Mouse (Mus musculus) spleen, adult 12 weeks (tissue): Measurements from ENCODE around the gene Atg101.

Source experiments
- DNase-seq: peaks from one replicate; pipeline ENCODE4 v3.0.0; 2022; ENCODE audit warnings: low spot score

Gene Atg101

DNA sequence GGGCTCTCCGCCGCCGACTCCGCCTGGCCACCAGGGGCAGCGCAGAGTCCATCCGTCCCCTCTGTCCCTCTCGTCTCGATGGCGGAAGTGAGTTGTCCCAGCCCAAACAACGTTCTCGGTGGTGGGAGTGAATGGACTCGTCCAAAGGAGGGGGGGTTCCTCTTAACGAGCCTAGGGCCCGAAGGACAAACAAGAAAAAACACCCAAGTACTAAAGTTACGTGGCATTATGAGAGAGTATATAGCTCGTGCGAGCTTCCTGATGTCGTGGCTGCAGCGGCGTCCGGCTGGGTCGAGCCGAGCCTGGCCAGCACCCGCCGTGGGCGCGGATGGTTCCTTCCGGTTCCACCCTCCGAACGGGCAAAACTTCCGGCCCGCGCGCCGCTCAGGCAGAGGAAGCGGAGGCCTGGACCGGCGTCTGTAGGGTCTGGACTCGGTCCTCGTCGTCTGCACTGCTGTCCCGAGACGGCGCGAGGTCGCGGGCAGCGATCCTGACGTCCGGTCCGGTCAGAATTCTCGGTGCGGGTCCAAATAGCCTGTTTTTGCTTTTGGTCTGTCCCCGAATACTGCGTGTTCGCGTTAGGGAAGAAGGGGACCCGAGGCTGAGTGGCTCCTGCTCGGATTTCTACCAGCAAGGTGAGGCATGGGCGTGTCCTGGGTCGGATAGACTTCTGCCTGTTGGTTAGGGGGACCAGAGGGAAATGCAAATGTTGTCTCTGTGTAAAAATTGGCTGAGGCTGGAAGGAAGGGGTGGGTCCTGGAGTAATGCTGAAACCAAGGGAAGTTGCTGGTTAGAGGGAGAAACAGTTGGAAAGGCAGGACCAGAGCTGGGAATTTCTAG is at the start of gene Atg101:
Atg101 (plus strand) TSS at position 362 of the 840 bp plus-strand sequence.
- DNase-seq = peak; percentile 89

DNA sequence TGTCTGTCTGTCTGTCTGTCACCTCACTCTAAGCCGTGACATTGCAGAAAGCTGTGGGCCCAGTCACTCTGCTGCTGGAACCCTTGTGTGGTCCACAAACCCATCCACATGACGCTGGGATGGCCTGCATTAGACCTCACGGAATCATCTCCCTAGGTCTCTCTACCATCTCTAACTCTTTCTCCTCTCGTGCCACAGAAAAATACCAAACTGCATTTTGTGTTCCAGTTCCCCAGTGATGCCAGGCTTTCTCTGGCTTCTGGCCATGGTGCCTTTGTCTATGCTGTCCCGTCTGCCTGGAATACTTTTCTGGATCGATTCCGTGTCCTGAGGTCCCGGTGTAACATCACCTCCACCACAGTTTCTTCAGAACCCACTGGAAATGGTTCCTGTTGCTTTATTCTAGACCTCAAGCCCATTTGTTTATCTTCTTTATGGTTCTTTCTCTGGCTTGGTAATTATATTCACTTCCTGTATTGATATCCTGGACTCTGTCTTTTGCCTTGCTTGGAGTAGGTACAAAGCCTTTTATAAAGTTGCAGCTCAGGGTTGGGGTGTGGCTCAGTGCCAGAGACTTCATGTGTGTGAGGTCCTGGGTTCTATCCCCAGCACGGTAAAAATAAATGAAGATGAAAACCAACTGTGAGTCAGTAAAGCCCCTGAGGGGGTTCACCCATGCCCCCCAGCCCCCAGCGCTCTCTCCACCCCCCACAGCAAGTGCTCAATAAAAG is 49.3 kb upstream of the Atg101 start:
- DNase-seq = no peak

DNA sequence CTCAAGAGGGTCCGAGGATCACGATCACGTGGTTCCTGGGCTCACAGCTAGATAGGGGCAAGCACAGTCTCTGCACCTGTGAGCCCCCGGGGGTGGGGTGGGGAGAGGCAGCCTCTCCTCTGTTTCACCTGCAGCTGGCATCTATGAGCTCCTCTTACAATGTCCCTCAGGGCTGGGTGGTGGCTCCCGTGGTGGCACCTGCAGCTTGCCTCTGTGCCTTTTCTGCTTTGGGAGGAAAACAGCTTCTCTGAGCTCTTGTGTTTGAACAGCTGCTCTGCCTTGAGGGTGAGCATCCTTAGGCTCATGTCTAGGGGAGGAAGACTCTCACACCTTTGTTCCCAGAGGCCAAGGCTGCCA is 48.8 kb upstream of the Atg101 start:
- DNase-seq = no peak

DNA sequence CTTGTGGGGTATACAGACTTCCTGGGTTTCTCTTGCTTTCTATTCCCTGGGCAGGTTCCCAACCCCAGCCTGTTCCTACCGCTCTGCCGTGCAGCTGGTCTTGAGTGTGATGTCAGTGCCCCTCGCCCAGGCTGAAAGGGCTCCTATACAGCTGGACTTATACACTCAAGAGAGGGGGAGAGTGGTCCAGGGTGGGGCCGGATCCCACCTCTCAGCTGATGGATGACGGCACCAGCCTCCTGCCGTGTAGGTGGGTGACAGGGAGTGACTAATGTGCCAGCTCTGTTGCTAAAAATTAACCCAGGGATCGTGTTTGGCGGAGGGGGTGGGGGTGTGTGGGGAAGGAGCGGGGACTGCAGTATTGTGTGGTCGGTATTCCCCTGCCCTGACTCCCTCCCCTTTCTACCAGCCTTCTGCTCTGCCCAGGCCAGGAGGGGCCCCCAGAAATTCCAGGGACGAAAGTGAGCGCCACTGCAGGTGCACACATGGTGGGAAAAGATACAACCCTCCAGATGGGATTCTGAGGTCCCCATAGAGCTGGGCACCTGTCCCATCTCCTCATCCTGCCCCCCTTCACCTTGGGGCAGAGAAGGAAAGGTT is 48.2 kb upstream of the Atg101 start:
- DNase-seq = no peak

DNA sequence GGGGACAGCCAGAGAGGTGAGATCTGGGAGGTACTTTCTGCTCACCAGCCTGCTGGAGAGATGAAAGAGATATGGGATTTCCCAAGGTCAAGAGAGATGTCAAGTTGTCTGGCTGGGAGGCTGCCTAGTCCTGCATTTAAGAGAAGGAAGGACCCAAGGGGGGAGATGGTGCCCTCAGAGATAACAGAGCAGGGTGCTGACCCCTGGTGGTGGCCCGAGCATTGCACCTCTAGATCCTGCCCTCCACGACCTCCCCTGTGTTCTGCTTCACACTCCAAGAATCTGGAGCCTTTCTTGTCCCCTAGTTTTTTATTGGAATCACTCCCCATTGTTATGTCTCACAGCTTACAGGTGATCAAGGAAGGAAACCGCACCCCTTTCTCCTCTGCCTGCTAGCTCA is 47.2 kb upstream of the Atg101 start:
- no peak for DNase-seq

DNA sequence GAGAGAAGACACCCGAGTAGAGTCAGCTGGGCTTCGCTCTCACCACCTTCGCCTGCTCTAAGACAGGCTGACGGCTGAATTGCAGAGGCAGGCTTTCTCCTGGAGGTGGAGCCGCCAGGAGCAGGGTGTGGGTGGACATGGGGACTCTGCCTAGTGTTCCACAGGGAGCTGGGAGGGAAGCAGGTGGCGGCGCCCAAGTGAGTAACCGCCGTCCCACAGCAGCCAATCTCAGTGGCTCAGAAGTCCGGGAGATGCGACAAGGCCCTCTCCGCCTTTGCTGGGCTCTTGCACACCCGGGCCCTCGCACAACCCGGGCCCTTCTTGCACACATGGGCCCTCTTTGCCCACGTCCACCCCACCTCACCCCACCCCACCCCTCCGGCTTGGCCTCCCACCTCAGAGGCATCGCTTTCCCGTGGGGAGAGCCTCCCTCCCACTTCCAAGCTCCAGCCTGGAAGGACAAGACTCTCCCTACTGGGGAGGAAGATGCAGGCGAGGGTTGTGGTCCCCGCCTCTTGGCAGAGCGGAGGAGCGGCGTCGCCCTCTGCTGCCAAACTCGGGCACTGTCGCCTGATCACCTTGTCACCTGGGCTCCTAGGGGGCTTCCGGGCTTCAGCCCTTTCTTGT is 45.1 kb upstream of the Atg101 start:
- DNase-seq = no peak

DNA sequence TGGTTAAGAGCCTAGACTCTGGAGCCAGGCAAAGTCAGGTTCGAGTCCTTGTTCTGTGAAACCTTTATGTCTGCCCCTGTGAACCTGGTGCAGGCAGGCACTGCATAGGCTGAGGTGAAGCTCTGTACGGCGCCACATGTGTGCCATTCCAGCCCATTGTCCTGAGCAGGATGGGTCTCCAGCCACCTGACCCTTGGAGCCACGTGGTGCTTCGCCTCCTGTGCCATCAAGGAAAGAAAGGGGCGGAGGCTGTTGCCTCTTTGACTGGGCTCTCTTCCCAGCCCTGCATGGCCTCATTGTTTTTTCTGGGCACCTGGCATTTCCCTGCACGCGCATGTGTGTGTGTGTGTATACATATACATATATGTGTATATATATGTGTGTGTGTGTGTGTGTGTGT is 44.3 kb upstream of the Atg101 start:
- no peak for DNase-seq

DNA sequence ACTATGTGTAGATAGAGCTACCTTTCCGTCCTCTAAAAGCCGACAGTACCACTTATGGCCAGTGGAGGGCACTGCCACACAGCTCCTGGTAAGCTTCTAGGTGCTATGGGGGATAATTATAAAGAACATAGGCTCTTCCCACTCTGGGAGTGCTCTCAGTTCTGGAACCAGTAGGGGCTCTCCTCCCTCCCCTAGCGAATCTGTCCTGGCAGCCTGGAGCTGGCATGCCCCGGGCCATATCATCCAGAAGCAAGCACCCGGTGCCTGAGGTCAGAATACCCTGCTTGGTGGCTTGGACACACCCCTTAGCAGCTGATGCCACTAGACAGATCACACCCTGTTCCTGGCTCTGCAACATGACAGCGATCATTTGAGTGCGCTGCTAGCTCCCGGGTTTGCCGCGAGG is 43.3 kb upstream of the Atg101 start:
- peak; percentile 66 for DNase-seq

DNA sequence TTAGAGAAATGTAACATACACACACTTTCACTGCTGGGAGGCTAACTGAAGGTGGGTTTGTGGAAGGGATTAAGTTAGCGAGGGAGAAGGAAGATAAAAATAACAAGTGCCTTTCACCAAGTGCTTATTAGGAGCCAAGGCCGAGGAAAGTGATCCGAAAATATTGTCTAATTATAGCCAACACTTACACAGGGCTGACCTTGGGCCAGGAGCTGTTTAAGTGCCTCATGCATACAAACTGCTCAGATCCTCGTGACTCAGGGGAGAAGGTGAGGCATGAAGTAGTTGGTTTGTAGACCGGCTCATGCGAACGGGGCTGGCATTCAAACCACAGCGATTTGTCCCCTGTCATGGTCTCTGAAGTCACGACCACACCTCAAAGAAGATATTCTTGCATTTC is 42.8 kb upstream of the Atg101 start:
- no peak for DNase-seq

DNA sequence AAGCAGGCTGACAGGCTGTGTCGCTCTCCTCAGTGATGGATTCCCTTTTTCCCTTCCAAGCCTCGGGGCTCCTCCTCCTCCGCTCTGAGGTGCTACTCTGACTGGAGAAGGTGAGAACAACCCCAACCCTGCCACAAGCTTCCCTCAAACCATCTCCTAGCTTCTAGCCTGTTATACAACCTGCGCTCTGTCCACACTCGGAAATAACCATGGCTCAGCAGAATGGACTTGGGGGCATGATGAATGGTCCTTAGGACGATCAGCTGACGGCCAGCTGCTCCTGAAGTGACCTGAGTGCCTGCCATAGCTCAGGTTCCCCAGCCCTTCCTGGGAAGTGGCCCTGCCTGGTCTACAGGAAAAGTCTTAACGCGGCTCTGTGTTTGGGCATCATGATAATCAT is 42.2 kb upstream of the Atg101 start:
- no peak for DNase-seq

DNA sequence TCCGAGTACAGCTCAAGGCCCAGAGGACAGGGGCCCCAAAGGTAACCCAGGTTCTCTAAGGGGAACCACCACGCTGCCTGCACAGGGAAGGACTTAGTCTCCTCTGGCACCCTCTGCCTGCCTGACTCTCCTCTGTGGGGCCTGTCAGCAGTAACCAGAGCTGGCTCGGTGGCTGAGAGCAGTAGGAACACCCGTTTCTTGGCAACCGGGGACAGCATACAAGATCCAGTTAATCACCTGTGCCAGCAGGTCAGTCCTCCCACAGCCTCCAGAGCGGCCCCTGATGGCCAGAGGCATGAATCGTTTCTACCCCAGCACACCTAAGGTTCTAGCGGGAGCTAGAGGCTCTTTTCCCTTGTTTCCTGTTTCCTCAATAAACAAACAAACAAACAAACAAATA is 41.4 kb upstream of the Atg101 start:
- no peak for DNase-seq

DNA sequence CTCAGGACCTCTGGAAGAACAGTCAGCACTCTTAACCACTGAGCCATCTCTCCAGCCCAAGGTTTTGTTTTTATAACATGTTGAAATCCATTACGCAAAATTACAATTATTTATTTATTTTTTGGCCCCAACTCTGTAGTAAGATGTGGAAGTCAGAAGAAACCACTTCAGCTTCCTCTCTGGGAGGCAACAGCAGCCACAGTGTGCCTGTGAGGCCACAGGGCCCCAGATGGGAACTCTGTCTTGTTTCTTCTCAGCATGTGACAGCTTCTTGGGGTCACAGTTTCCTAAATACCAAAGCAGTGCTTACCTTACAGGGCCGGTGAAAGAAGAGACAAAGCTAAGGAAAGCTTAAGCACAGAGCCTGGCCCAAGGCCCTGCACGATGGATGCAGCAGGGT is 40.1 kb upstream of the Atg101 start:
- no peak for DNase-seq

DNA sequence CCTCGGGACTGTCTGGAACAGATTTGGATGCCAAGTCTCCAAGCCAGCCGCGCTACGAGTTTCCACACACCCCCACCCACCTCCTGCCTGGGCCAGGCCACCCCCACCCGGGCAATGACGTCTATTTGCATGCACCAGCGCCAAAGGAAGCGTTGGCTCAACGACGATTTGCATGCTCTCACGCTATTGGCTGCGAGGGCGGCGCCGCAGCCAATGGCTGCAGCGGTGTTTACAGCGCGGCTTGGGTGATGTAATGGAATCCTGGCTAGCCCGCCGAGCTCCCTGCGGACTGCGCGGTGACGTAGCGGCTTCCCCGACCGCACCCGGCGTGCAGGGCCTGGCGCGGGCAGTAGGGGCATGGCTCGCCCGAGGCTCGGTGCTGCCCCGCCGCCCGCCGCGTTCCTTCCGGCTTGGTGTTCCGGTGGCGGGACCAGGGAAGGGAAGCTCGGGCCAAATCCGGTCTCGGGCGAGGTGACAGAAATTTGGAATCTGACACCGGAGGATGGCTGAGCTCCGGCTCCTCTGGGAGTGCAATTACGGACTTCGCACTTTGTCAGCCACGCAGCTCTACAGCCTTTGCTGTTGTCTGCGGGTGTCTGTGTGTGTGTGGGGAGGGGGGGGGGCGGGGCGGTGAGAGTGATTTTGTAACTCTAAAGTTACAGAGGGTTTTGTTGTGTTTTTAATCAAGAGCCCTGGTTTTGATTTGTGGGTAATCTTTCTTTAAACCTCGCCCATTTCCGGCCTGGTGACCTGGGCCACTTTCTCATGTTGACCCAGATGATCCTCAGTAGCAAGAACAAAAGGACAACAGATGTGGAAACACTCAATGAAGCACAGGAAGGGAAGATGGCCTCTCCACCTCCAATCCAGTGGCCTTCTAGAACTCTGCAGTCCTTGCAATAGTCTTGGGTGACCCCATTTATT is 37.6 kb upstream of the Atg101 start:
- DNase-seq = peak; percentile 81

DNA sequence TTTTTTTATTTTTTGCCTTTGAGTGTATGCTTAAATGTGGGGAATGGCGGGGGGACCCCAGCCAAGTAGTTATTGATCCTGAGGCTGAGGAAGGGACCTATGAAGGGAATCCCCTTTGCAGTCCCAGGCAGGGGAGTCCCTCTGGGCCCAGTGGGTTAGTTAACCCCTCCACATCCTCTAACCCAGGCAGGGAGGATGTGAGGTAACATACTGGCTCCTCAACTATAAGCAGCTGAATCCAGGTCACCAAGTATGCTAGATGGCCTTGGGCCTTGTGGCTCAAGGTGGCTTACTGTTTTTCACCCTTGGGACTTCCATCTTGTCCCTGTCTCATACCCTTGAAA is 36.9 kb upstream of the Atg101 start:
- no peak for DNase-seq

DNA sequence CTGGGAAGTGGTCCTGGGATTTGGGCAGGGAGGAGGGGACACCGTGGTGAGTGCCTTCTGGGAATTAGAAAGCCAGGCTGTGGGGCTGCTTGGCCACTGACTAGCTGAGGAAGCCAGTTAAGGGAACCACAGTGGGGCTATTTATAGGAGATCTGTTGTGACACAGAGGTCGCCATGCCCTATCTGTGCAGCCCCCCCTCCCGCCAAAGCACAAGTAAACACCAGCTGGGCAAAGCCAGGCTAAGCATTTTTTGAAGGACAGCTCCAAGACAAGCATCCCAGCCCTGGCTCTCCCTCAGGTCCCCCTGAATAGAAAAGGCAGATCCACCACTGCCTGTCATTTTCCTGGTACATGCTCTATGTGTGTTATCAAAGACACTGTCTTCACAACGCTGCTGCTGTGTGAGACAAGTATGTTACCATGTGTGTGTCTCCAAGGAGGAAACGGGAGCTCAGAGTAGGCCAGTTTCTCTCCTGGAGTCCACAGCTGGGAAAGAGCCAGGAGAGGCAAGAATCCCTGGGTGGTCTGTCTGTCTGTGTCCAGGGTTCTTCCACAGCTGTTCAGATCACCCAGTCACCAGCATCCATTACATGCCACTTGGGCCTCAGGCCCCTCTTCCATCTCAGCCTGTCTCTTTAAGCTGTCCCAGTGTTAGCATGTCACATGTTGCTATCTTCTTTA is 35.9 kb upstream of the Atg101 start:
- no peak for DNase-seq

DNA sequence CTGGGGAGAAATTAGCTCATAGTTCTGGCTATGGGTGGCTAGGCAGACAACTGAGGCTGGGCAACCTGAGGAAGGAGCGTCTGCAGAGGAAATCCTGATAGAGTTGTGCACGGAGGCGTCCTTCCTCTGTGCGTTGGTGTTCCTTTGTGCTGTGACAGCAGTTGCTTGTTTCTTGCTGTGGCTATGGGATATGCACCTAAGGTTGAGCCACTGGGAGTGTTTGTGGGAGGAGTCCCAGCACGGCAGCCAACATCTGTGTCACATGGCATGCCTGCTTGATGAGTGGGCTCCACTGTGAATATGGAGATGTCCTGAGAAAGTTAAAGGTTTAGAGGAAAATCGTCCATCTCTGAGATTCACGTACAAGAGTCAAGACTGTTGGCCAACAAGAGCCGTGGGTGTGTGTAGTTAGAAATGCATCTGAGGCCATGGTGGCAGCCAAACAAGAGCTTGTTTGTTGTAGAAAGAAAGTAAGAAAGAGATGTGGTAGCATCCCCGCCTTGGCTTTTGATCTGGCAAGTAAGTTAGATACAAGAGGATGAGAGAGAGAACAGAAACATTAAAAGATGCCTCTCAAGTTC is 33.8 kb upstream of the Atg101 start:
- DNase-seq = no peak

DNA sequence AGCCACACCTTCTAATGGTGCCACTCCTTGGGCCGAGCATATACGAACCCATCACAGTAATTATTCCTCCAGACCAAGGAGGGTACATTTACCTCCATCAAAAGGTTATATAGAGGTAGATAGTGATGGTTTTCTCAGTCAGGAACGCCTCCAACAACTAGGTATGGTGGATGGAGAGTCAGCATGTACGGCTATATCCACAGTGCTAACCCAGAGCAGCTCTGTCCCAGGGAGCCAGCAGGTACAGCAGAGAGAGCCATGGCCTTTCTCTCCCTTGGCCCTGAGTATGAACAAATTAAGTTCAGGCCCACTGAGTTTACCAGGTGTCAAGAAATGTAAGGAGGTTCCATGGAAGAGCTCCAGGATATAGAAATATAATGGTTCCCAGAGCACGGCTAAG is 32.1 kb upstream of the Atg101 start:
- DNase-seq = no peak

DNA sequence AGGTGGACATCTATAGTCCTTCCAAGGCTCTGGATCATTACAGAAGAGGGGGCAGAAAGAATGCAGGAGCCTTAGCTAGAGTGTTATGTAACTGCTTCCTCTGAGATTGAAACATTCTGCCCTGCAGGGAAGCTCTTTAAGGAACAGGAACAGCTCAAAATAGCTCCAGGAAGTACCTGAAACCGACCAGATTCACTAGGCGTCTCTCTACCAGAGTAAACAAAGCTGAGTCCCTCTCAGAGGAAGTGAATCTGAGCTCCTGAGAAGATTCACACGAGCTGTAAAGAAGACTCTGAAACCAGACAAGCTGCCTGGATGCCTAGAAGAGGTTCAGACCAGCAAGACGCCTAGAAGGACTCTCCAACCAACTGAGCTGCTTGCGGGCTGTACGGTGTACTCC is 31.5 kb upstream of the Atg101 start:
- no peak for DNase-seq

DNA sequence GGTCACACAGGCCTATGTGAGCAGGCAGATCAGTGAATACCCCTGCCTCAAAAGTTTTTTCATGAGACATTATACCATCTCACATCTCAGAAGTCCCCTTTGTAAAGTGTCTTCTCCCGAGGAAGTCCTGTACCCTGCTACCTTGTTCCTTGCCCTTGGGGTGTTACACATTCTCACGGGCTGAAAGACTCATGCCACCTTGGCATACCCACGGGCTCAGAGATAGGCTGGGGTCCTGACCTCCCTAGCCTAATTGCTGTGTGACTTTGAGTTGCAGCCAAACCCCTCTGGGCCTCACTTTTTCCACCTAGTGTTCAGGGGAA is 30.5 kb upstream of the Atg101 start:
- no peak for DNase-seq

DNA sequence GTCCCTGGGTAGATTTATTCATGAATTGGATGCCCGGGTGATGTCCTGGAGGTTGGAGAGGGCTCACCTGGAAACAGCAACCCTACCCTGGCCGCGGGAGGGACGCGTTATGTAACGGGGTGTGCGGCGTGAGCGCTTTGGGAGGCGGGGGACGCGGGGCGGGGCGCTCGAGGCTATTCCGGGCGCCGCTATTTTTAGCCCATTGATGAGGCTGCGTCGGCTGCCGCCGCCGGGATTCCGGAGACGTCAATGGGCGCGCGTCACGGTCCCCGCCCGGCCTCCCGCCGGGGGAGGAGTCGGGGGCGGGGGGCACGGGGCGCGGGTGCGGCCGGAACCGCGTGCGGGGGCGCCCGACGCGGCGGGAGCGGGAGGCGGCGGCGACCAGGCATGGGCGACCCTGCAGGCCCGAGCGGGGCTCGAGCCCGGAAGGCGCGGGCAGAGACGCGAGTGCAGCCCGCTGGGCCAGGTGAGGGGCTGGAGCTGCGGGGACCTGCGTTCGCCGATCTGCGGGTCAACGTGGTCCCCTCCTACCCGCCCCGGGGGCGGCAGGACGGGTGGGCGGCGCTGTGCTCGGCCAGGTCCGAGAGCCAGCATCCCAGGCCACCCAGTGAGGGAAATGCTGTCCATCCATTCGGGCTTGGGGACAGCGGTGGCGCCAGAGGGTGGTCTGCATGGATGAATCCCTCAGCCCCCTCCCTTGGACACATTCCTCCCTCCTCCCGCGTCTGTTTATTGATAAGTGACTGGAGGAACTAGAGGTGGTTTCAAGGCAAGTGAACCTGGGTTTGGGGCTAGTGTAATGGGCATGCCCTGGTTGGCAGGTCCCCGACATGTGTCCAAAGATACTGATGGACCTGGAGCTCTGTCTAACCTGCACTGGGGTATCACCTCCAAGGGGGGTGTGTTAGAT is 29.9 kb upstream of the Atg101 start, which contains the start of gene Nr4a1:
Nr4a1 (plus strand) TSS at position 384 of the 910 bp plus-strand sequence.
- peak; percentile 56 for DNase-seq
